Mouse (Mus musculus) T-cell, adult 2 months (primary cell): ENCODE measurements around the gene Sycp3.
"Not testable (repeated sequence)": the region's sequence is repeated elsewhere in the genome, so short reads cannot be mapped to it uniquely, and the experiment has no call there.

ENCODE experiments used
- DNase-seq: peaks from one replicate; pipeline ENCODE4 v3.0.0; 2022; ENCODE audit warnings: low spot score

Gene Sycp3

GRCm38 (mm10) chr10:88501370-88501769, 42.0 kb downstream of the Sycp3 start:
- DNase-seq = no peak

- DNase-seq = no peak
These were observed 42.8 kb downstream of the Sycp3 start for GRCm38 (mm10) chr10:88501886-88502765.

- DNase-seq = no peak
These were observed 43.5 kb downstream of the Sycp3 start for GRCm38 (mm10) chr10:88502919-88503318.

- DNase-seq = peak; percentile 74
These were observed 44.3 kb downstream of the Sycp3 start, which contains the start of gene Chpt1 for GRCm38 (mm10) chr10:88503421-88504314. Chpt1 (minus strand) TSS chr10:88504073.

GRCm38 (mm10) chr10:88504481-88504880, 45.1 kb downstream of the Sycp3 start:
- DNase-seq = no peak

- DNase-seq = no peak
These were observed 45.9 kb downstream of the Sycp3 start for GRCm38 (mm10) chr10:88505256-88505655.

GRCm38 (mm10) chr10:88507691-88508143, 48.3 kb downstream of the Sycp3 start:
- DNase-seq = no peak

GRCm38 (mm10) chr10:88510503-88511271, 51.3 kb downstream of the Sycp3 start:
- no peak for DNase-seq

- no peak for DNase-seq
These were observed 52.0 kb downstream of the Sycp3 start for GRCm38 (mm10) chr10:88511355-88511754.

- no peak for DNase-seq
These were observed 54.3 kb downstream of the Sycp3 start for GRCm38 (mm10) chr10:88513574-88514135.

- DNase-seq = no peak
These were observed 55.1 kb downstream of the Sycp3 start for GRCm38 (mm10) chr10:88514495-88514894.

- not testable (repeated sequence) for DNase-seq
These were observed 55.7 kb downstream of the Sycp3 start for GRCm38 (mm10) chr10:88515049-88515448.

- DNase-seq = no peak
These were observed 63.4 kb downstream of the Sycp3 start for GRCm38 (mm10) chr10:88522795-88523194.
